Mouse (Mus musculus): ENCODE data around the gene Tpx2.

- TF ChIP-seq CTCF (IDR thresholded peaks at IDR 0.05; ENCODE audit: low read depth): no peak
- no peak for TF ChIP-seq EP300 (optimal IDR thresholded peaks at IDR 0.05)
Measured at GRCm38 (mm10) chr2:152829367-152829881, 18.3 kb upstream of the Tpx2 start.
